Mouse (Mus musculus) midbrain, embryonic 16.5 days (tissue): ENCODE measurements around the gene Trim45. TPM values are rescaled to one million over a fixed set of nuclear protein-coding genes. Genes with fewer than 3 reads are reported as not detected.

ENCODE experiments used
- ATAC-seq: fragments of 200-750 bp; cut with Nextera tagmentation; 2 replicates; pipeline ENCODE4 v1.8.0; 2017; ENCODE audit warnings: moderate TSS enrichment
- H3K27ac ChIP-seq: fragments of 300-500 bp; sonication (generic); 2 replicates; pipeline ENCODE4 v1.5.1; 2014; ENCODE audit warnings: mild to moderate bottlenecking, low read length, mixed read lengths
- H3K27me3 ChIP-seq: fragments of 300-500 bp; sonication (generic); 2 replicates; pipeline ENCODE4 v1.6.1; 2014; ENCODE audit warnings: low read depth, low read length, mixed read lengths; ENCODE audit not compliant: control insufficient read depth, insufficient read depth
- H3K36me3 ChIP-seq: fragments of 300-500 bp; sonication (generic); 2 replicates; pipeline ENCODE4 v1.6.1; 2014; ENCODE audit warnings: mild to moderate bottlenecking, low read length, moderate library complexity, mixed read lengths; ENCODE audit not compliant: control insufficient read depth, insufficient read depth
- H3K4me1 ChIP-seq: fragments of 300-500 bp; sonication (generic); 2 replicates; pipeline ENCODE4 v1.6.1; 2014; ENCODE audit warnings: mild to moderate bottlenecking, low read length, mixed read lengths; ENCODE audit not compliant: control insufficient read depth, insufficient read depth
- H3K4me2 ChIP-seq: fragments of 300-500 bp; sonication (generic); 2 replicates; pipeline ENCODE4 v1.6.1; 2014; ENCODE audit warnings: mild to moderate bottlenecking, low read length, mixed read lengths
- H3K4me3 ChIP-seq: fragments of 300-500 bp; sonication (generic); 2 replicates; pipeline ENCODE4 v1.5.1; 2014; ENCODE audit warnings: low read depth, mild to moderate bottlenecking, low read length, moderate library complexity, mixed read lengths
- H3K9ac ChIP-seq: fragments of 300-500 bp; sonication (generic); 2 replicates; pipeline ENCODE4 v1.6.1; 2014; ENCODE audit warnings: low read depth, low read length, mixed read lengths
- H3K9me3 ChIP-seq: fragments of 300-500 bp; sonication (generic); replicated peaks from 2 replicates; pipeline ENCODE4 v1.6.1; 2014; ENCODE audit warnings: mild to moderate bottlenecking, low read length, mixed read lengths; ENCODE audit not compliant: control insufficient read depth, poor library complexity, severe bottlenecking
- WGBS: fragments of 180-500 bp; shearing (Covaris S2); extraction: QIAGEN DNeasy Blood & Tissue Kit; methylation state at CpG from one replicate; pipeline ENCODE4 v1.1.7; 2014; 5-methylcytosine and 5-hydroxymethylcytosine counted together
- polyA plus RNA-seq: library from polyadenylated mRNA; unstranded; fragments of >200 nt; fragmentation: Nextera tagmentation; extraction: Ambion mirVana; gene quantifications from 2 replicates; pipeline ENCODE4 v1.2.1, GENCODE M21; 2015

Trim45 gene
- polyA plus RNA-seq: 7.9 and 8.6 TPM in 2 replicates

DNA sequence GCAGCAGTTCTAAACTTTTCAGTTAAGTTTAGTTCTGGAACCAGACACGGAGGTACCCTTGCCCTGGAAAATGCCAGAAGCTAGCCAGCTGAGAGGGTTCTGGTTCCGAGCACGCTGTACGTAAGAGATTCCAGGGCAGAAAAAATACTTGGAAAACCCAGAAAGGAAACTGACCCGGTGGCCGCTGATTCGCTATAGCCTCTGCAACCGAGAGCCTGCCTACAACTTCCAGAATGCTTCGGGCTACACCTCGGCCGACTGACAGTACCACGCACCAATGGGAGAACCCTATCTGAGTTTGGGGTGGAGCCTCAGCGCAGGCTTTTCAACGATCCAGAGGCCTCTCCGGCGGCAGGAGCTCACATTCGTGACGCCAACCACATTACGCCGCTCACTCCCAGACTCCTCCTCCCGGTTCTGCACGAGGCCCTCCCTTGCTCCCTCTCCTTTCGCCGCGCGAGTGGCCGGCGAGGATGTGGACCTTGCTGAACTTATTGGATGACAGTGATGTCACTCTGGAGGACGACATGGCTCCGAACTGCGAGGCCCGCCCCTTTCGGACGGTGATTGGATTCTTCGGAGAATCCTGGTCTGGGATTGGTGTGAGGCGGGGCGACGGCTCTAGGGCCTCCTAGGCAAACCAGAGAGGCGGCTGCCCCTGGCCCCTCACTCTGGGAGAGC is at the start of gene Trim45:
Trim45 (plus strand) TSS at position 378 of the 681 bp plus-strand sequence.
- peak within 1 kb of the TSS; percentile 84 for H3K27ac ChIP-seq
- peak; percentile 99 for ATAC-seq
- H3K36me3 ChIP-seq: 0 out of 2 replicates have a peak, but pooled peaks cover 3% of the 10 kb centered on the region
- no peaks in the 10 kb centered on the region for H3K27me3 ChIP-seq
- peak within 1 kb of the TSS; percentile 78 for H3K9ac ChIP-seq
- WGBS: under 1% methylated on average over 39 of the region's 39 CpGs
- peak within 1 kb of the TSS; percentile 49 for H3K4me3 ChIP-seq
- peaks cover 26% of the 10 kb centered on the region for H3K4me1 ChIP-seq
- peak within 1 kb of the TSS; percentile 77 for H3K4me2 ChIP-seq
- H3K9me3 ChIP-seq: no peaks in the 10 kb centered on the region

DNA sequence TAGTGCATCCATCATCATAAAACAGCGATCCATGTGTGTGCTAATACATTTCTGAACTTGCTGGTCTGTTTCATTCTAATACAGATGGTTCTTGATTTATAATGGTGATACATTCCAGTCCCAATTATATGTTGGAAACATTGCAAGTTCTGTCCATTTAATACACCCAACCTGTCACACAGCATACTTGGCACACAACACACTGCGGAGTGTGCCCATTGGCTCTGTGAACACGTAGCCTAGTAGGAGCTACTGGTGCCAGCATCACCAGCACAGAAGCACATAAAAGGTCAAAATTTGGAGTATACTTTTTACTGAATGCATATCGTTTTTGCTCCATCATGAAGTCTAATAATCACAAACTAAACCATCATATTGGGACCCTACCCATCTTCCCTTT is 44.9 kb upstream of the Trim45 start:
- Histone ChIP-seq H3K27me3 (no peaks in the 10 kb centered on the region), H3K27ac (no peak overlapping the region), H3K36me3 (no peaks in the 10 kb centered on the region), H3K9me3 (no peaks in the 10 kb centered on the region), H3K4me1 (no peaks in the 10 kb centered on the region), H3K4me3 (no peak overlapping the region), H3K4me2 (no peak overlapping the region), H3K9ac (no peak overlapping the region)
- WGBS: 92% methylated on average over 4 of the region's 4 CpGs
- no peak for ATAC-seq

DNA sequence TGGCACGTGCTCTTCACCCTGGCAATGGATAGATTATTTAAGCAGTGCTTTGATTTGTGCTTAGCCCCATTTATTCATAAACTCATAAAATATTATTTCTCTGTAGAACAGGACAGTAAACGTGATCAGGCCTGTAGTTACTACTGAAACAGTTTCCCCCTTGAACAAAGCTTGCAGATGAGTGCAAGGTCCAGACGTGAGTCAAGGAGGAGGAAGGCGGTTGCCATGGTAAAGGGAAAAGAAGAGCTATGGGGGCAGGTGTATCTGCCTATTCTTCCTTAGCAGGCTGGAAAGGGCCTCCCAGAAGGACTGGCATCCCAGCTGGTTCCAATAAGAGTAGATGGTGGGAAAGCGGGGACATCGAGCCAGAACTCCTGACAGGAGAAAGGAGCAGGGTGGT is 40.6 kb upstream of the Trim45 start:
- Histone ChIP-seq H3K27me3 (no peaks in the 10 kb centered on the region), H3K27ac (no peak overlapping the region), H3K9me3 (no peaks in the 10 kb centered on the region), H3K4me1 (no peaks in the 10 kb centered on the region), H3K4me3 (no peak overlapping the region), H3K9ac (no peak overlapping the region), H3K36me3 (no peaks in the 10 kb centered on the region), H3K4me2 (no peak overlapping the region)
- 76% methylated on average over 6 of the region's 6 CpGs for WGBS
- ATAC-seq: no peak

DNA sequence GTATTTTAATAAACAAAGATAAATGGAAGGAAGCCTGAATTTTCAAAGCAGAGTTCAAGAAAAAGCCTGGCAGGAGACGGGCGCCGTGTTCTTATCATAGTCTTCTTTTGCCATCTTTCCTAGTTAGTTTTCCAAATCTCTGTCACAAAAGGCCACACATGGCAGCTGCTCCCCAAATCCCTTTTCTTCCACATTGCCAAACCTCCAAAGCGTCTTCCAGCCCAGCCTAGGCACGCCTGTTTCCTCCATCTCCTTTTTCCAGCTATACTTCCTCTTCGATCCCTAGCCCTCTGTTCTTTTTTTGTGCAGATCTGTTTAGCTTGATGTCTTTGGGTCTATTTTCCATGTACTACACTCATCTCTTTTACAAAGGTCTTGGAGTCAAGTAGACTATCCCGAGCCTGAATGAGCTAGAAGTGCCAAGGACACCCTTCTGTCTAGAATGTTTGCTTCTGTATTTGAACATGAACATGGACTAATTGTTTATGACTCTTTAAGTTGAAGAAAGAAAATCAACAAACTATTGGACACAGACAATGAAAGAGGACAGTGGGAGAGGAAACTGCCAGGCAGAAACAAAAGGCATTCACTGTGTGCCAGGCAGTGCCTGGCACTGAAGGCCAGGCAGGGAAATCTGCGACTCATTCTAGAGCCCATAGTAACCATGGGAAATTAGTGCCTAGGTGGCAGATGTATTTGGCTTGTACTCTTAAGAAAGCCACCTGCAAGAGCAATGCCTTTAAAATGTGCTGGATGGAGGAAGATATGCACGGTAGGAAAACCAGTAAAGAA is 40.0 kb upstream of the Trim45 start:
- Histone ChIP-seq H3K27me3 (no peaks in the 10 kb centered on the region), H3K4me3 (no peak overlapping the region), H3K4me2 (no peak overlapping the region), H3K27ac (no peak overlapping the region), H3K4me1 (no peaks in the 10 kb centered on the region), H3K9me3 (no peaks in the 10 kb centered on the region; the same call in 1 of the 2 replicates), H3K9ac (no peak overlapping the region), H3K36me3 (no peaks in the 10 kb centered on the region)
- ATAC-seq: no peak
- whole genome bisulfite sequencing: 83% methylated on average over 9 of the region's 9 CpGs

DNA sequence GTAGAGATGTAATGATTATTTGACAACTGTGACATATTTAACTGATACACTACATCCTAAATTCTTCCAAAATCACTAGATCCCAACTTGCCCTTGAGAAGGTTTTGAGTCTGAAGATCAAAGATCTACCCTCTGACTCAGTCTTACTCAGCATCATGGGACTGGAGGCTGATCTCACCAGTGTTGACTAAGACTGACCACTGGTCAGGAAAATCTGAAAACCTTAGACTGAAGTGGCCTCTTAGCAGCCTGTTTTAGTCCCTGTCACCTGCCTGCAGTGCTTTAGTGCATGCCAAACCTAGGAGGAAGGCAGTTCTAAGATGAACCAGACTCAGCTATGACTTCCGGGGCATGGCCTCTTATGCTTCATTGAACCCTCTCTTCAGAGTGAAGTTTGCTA is 32.8 kb upstream of the Trim45 start:
- H3K27ac ChIP-seq: no peak overlapping the region
- H3K4me1 ChIP-seq: no peaks in the 10 kb centered on the region
- H3K27me3 ChIP-seq: no peaks in the 10 kb centered on the region
- H3K36me3 ChIP-seq: no peaks in the 10 kb centered on the region
- no peak for ATAC-seq
- no peaks in the 10 kb centered on the region; the same call in 1 of the 2 replicates for H3K9me3 ChIP-seq
- no peak overlapping the region for H3K4me3 ChIP-seq
- no peak overlapping the region for H3K4me2 ChIP-seq
- WGBS: 86% methylated on average over 1 of the region's 1 CpGs
- H3K9ac ChIP-seq: no peak overlapping the region

DNA sequence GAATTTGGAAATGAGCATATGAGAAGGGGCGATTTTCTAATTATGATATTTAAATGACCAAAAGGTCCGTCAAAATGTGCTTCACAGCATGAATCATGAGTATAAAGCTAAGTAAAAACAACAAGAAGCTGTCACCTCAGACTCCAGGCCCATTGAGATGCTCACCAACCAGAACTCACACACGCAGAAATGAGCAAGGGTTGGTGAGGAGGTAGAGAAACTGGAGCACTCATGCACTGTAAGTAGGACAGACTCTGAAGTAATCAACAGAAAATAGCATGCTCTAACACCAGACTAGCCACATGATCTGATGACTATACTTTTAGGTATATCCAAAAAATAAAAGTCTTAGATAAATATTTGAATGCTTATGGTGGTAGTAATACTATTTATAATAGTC is 31.6 kb upstream of the Trim45 start:
- no peak overlapping the region for H3K27ac ChIP-seq
- H3K36me3 ChIP-seq: no peaks in the 10 kb centered on the region
- no peaks in the 10 kb centered on the region for H3K4me1 ChIP-seq
- no peaks in the 10 kb centered on the region; the same call in 1 of the 2 replicates for H3K9me3 ChIP-seq
- no peaks in the 10 kb centered on the region for H3K27me3 ChIP-seq
- no peak overlapping the region for H3K9ac ChIP-seq
- H3K4me2 ChIP-seq: no peak overlapping the region
- 95% methylated on average over 3 of the region's 3 CpGs for WGBS
- no peak overlapping the region for H3K4me3 ChIP-seq
- ATAC-seq: no peak

DNA sequence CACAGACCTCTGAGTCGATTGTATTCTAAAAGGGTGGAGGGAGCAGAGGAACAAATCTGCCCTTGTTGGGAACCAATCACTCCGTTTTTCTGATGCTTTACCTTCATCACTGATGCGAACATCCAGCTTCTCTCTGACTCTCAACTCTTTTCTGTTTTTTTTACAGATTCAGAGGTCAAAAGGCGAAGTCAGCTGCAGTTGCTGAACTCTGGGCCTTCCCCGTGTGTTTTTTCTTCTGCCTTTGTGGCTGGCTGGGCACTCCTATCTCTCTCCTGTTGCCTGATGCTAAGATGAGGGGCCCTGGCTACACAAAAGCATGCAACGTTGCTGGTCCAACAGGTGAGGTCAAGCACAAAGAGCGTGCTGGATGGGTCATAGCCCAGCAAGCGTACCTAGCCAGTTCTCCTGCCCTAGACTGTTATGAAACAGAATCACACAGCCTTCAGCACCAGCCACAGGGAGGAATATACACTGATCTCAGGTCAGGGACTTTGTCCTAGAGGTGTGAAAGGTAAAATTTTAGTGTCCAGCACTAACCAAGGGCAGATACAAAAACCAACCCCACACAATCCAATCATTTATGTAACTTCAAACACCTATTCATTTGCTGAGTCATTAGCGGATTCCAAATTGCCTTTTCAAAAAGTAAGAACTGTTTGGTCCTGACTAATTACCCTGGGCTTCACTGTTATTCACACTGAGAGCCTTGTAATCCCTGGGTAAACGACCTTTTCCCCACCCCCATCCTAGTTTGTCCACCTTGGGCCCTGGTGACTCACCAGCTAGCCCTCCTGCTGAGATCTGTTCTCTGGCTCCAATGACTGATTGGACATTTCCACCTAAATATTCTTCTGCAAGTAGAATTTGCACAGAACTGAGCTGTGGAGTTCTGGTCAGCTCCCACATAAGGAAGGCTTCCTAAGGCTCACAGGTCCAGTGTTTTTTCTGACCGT is 29.3 kb upstream of the Trim45 start:
- Histone ChIP-seq H3K27ac (no peak overlapping the region), H3K27me3 (no peaks in the 10 kb centered on the region), H3K4me3 (no peak overlapping the region), H3K9ac (no peak overlapping the region), H3K9me3 (no peaks in the 10 kb centered on the region), H3K4me2 (no peak overlapping the region), H3K4me1 (no peaks in the 10 kb centered on the region), H3K36me3 (no peaks in the 10 kb centered on the region)
- 67% methylated on average over 11 of the region's 11 CpGs for WGBS
- no peak for ATAC-seq

DNA sequence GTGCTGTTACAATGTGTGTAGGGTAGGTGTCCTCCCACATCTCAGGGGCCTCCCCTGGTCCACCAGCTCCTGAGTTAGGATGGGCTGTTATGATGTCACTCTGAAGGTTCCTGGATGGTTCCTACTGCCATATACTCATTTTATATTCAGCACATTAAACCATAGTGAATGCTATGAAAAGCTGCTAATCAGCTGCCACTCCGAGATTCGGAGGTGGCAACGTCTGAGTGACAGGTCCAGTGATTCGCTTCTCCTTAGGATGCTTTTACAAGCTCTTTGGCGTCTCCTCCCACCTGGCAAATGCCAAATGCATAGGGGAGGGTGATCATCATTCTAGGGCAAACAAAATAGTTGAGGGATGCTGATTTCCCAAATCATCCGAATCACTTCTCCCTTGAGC is 26.5 kb upstream of the Trim45 start:
- WGBS: 70% methylated on average over 6 of the region's 6 CpGs
- no peak for ATAC-seq

More for the DNA sequence above, 26.5 kb upstream of the Trim45 start:
- Histone ChIP-seq H3K4me2 (no peak overlapping the region), H3K4me3 (no peak overlapping the region), H3K27me3 (no peaks in the 10 kb centered on the region), H3K27ac (no peak overlapping the region), H3K9me3 (no peaks in the 10 kb centered on the region), H3K9ac (no peak overlapping the region), H3K36me3 (no peaks in the 10 kb centered on the region), H3K4me1 (no peaks in the 10 kb centered on the region)
